Mouse (Mus musculus) left cerebral cortex, adult 2 months (tissue): ENCODE data around the gene Mettl11b. TPM values are rescaled to one million over a fixed set of nuclear protein-coding genes. Genes with fewer than 3 reads are reported as not detected.

Experiments
- DNase-seq, 2 experiments: peaks; one replicate each; pipeline ENCODE4 v3.0.0; 2021 to 2022; ENCODE audit warnings: low spot score in 2 of 2, mixed read lengths in 1 of 2; ENCODE audit errors: extremely low spot score in 1 of 2
- H3K27ac ChIP-seq: fragments of 200-600 bp; 2 replicates; pipeline ENCODE4 v1.8.1; 2022
- H3K4me3 ChIP-seq: fragments of 200-600 bp; 2 replicates; pipeline ENCODE4 v1.8.1; 2022
- CTCF ChIP-seq: fragments of 200-600 bp; IDR thresholded peaks from 2 replicates; pipeline ENCODE4 v1.8.1; 2022; ENCODE audit warnings: antibody characterized with exemption, mild to moderate bottlenecking, moderate library complexity
- intact Hi-C: fragments of 180-260 bp; cut with DNase I; formaldehyde crosslinking; loops from one replicate; pipeline ENCODE4 v1.15.1; 2025
- total RNA-seq, 2 experiments: library from RNA; stranded (reverse); gene quantifications; 2 replicates each; pipeline ENCODE4 v1.2.3; 2021

Gene Mettl11b
- total RNA-seq, 2 experiments from 2014 or later = 2.0 to 2.7 TPM

- intact Hi-C loops = no loop called here
- Histone ChIP-seq H3K4me3 (no peak overlapping the region), H3K27ac (no peak overlapping the region)
- TF ChIP-seq CTCF = no peak
- no peak for DNase-seq
Measured at GRCm38 (mm10) chr1:163682935-163683430, 42.0 kb downstream of the Mettl11b start.

- Histone ChIP-seq H3K27ac (no peak overlapping the region), H3K4me3 (no peak overlapping the region)
- TF ChIP-seq CTCF = no peak
- intact Hi-C loops = no loop called here
- DNase-seq = no peak
Measured at GRCm38 (mm10) chr1:163682127-163682526, 42.9 kb downstream of the Mettl11b start.

GRCm38 (mm10) chr1:163672866-163673265 is 52.2 kb downstream of the Mettl11b start:
- H3K27ac ChIP-seq = no peak overlapping the region
- DNase-seq = no peak
- H3K4me3 ChIP-seq = no peak overlapping the region
- intact Hi-C loops = no loop called here
- TF ChIP-seq CTCF = no peak

- DNase-seq = no peak
- Histone ChIP-seq H3K4me3 (no peak overlapping the region), H3K27ac (no peak overlapping the region)
- TF ChIP-seq CTCF = no peak
- intact Hi-C loops = no loop called here
Measured at GRCm38 (mm10) chr1:163671326-163671725, 53.7 kb downstream of the Mettl11b start.

- Histone ChIP-seq H3K4me3 (no peak overlapping the region), H3K27ac (no peak overlapping the region)
- DNase-seq = no peak
- no peak for TF ChIP-seq CTCF
- intact Hi-C loops = no loop called here
Measured at GRCm38 (mm10) chr1:163670702-163671101, 54.3 kb downstream of the Mettl11b start.

GRCm38 (mm10) chr1:163669936-163670335 is 55.1 kb downstream of the Mettl11b start:
- DNase-seq = no peak
- Histone ChIP-seq H3K27ac (no peak overlapping the region), H3K4me3 (no peak overlapping the region)
- intact Hi-C loops = no loop called here
- TF ChIP-seq CTCF = no peak

- Histone ChIP-seq H3K27ac (no peak overlapping the region), H3K4me3 (no peak overlapping the region)
- no peak for TF ChIP-seq CTCF
- intact Hi-C loops = no loop called here
- DNase-seq = no peak
Measured at GRCm38 (mm10) chr1:163662416-163662815, 62.6 kb downstream of the Mettl11b start.

- no peak for DNase-seq
- intact Hi-C loops = no loop called here
- H3K4me3 ChIP-seq = no peak overlapping the region
- no peak overlapping the region for H3K27ac ChIP-seq
- TF ChIP-seq CTCF = no peak
Measured at GRCm38 (mm10) chr1:163658535-163658928, 66.5 kb downstream of the Mettl11b start.

- H3K27ac ChIP-seq = no peak overlapping the region
- DNase-seq = no peak
- intact Hi-C loops = no loop called here
- no peak overlapping the region for H3K4me3 ChIP-seq
- TF ChIP-seq CTCF = no peak
Measured at GRCm38 (mm10) chr1:163657766-163658534, 67.1 kb downstream of the Mettl11b start.

- intact Hi-C loops = no loop called here
- DNase-seq = no peak
Measured at GRCm38 (mm10) chr1:163657056-163657455, 68.0 kb downstream of the Mettl11b start.

GRCm38 (mm10) chr1:163656432-163656831 is 68.6 kb downstream of the Mettl11b start:
- Histone ChIP-seq H3K4me3 (no peak overlapping the region), H3K27ac (no peak overlapping the region)
- DNase-seq = no peak
- intact Hi-C loops = no loop called here
- no peak for TF ChIP-seq CTCF

More at GRCm38 (mm10) chr1:163657056-163657455, 68.0 kb downstream of the Mettl11b start:
- no peak overlapping the region for H3K4me3 ChIP-seq
- TF ChIP-seq CTCF = no peak
- no peak overlapping the region for H3K27ac ChIP-seq

Other genes with a start within 250 kb of the Mettl11b start
- 100 to 1,000 TPM; 191 to 199 TPM for gene Kifap3, start 54.4 kb upstream of the Mettl11b start, total RNA-seq
- gene Scyl3, start 203.9 kb upstream of the Mettl11b start, total RNA-seq = 10 to 100 TPM; 18.9 to 26.0 TPM